Mouse (Mus musculus): Measurements from ENCODE around the gene Fhdc1.

DNA sequence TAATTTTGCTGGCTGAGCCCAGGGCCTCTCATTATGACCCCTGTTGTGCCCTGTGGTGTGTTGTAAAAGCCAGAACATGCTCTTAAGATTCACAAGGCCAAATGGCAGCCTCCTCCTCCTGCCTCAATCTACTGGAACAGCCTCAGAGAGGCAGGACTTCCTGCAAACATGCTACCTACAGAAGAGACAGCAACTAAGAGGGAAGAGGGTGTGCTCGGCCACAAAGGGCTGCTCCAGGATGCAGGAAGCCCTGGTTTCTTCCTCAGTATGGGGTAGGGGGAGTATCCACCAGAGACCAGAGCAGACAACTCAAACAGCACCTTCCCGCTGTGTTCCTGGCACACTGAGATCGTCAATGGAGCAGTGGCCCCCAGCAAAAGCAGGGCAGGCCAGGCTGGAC is 19.7 kb downstream of the Fhdc1 start:
- TF ChIP-seq CTCF (IDR thresholded peaks at IDR 0.05; ENCODE audit: control insufficient read depth, insufficient read depth, insufficient read length): no peak
- TF ChIP-seq MYOD1 (IDR thresholded peaks at IDR 0.05; ENCODE audit: control insufficient read depth, insufficient read length, low read depth): no peak
- no peak for TF ChIP-seq USF1 (IDR thresholded peaks at IDR 0.05; ENCODE audit: low read depth)
- TF ChIP-seq MYOG (IDR thresholded peaks at IDR 0.05; ENCODE audit: control insufficient read depth, extremely low read depth, insufficient read length): no peak
- no peak for TF ChIP-seq MAX (IDR thresholded peaks at IDR 0.05)
- no peak for TF ChIP-seq FOSL1 (IDR thresholded peaks at IDR 0.05; ENCODE audit: insufficient read depth, low read length, poor library complexity, severe bottlenecking)
- TF ChIP-seq CEBPB (IDR thresholded peaks at IDR 0.05; ENCODE audit: low read depth): no peak
